Mouse (Mus musculus): ENCODE results near the gene Larp1.

Gene Larp1

GRCm38 (mm10) chr11:58003126-58003525 is 5.7 kb upstream of the Larp1 start:
- no peak for DNase-seq (ENCODE audit: low spot score)

GRCm38 (mm10) chr11:58003734-58004133 is 5.1 kb upstream of the Larp1 start:
- no peak for DNase-seq (ENCODE audit: low spot score)

- DNase-seq (ENCODE audit: low spot score), result no peak
Measured at GRCm38 (mm10) chr11:58005110-58005509, 3.8 kb upstream of the Larp1 start.

- DNase-seq (ENCODE audit: low spot score), result no peak
Measured at GRCm38 (mm10) chr11:58008013-58008412, 851 bp upstream of the Larp1 start.

GRCm38 (mm10) chr11:58008437-58009050 is 320 bp upstream of the Larp1 start:
- peak; percentile 83 for DNase-seq (ENCODE audit: low spot score)

- peak; percentile 71 for DNase-seq (ENCODE audit: low spot score)
Measured at GRCm38 (mm10) chr11:58009516-58010141, 765 bp downstream of the Larp1 start.

- DNase-seq (ENCODE audit: low spot score), result no peak
Measured at GRCm38 (mm10) chr11:58010226-58010781, 1.4 kb downstream of the Larp1 start.

- DNase-seq (ENCODE audit: low spot score), result no peak
Measured at GRCm38 (mm10) chr11:58010930-58011329, 2.1 kb downstream of the Larp1 start.

GRCm38 (mm10) chr11:58011813-58012212 is 2.9 kb downstream of the Larp1 start:
- DNase-seq (ENCODE audit: low spot score), result no peak

GRCm38 (mm10) chr11:58012674-58013073 is 3.8 kb downstream of the Larp1 start:
- DNase-seq (ENCODE audit: low spot score), result no peak

GRCm38 (mm10) chr11:58013100-58013499 is 4.2 kb downstream of the Larp1 start:
- no peak for DNase-seq (ENCODE audit: low spot score)

- DNase-seq (ENCODE audit: low spot score), result no peak
Measured at GRCm38 (mm10) chr11:58014604-58015003, 5.7 kb downstream of the Larp1 start.

- DNase-seq (ENCODE audit: low spot score), result no peak
Measured at GRCm38 (mm10) chr11:58015339-58015738, 6.5 kb downstream of the Larp1 start.

- no peak for DNase-seq (ENCODE audit: low spot score)
Measured at GRCm38 (mm10) chr11:58016371-58016770, 7.5 kb downstream of the Larp1 start.

- DNase-seq (ENCODE audit: low spot score), result no peak
Measured at GRCm38 (mm10) chr11:58017422-58017821, 8.6 kb downstream of the Larp1 start.

GRCm38 (mm10) chr11:58018287-58018686 is 9.4 kb downstream of the Larp1 start:
- no peak for DNase-seq (ENCODE audit: low spot score)

- no peak for DNase-seq (ENCODE audit: low spot score)
Measured at GRCm38 (mm10) chr11:58018701-58019100, 9.8 kb downstream of the Larp1 start.

- no peak for DNase-seq (ENCODE audit: low spot score)
Measured at GRCm38 (mm10) chr11:58021095-58021494, 12.2 kb downstream of the Larp1 start.

GRCm38 (mm10) chr11:58021618-58022017 is 12.8 kb downstream of the Larp1 start:
- DNase-seq (ENCODE audit: low spot score), result no peak

GRCm38 (mm10) chr11:58024271-58024670 is 15.4 kb downstream of the Larp1 start:
- DNase-seq (ENCODE audit: low spot score), result no peak

GRCm38 (mm10) chr11:58024671-58025070 is 15.8 kb downstream of the Larp1 start:
- no peak for DNase-seq (ENCODE audit: low spot score)

GRCm38 (mm10) chr11:58025881-58026280 is 17.0 kb downstream of the Larp1 start:
- no peak for DNase-seq (ENCODE audit: low spot score)

- DNase-seq (ENCODE audit: low spot score), result no peak
Measured at GRCm38 (mm10) chr11:58026337-58026736, 17.5 kb downstream of the Larp1 start.

GRCm38 (mm10) chr11:58026860-58027259 is 18.0 kb downstream of the Larp1 start:
- DNase-seq (ENCODE audit: low spot score), result no peak

All from urinary bladder, postnatal 14 days (tissue).